Mouse (Mus musculus) midbrain, embryonic 11.5 days (tissue): ENCODE data around the gene Rims1. TPM values are rescaled to one million over a fixed set of nuclear protein-coding genes. Genes with fewer than 3 reads are reported as not detected.

Experiments used
- ATAC-seq: fragments of 200-750 bp; cut with Nextera tagmentation; 2 replicates; pipeline ENCODE4 v1.8.0; 2017; ENCODE audit warnings: moderate TSS enrichment, moderate library complexity; ENCODE audit not compliant: low FRiP score
- DNase-seq: peaks from one replicate; pipeline ENCODE4 v3.0.0; 2015; ENCODE audit warnings: low spot score; ENCODE audit errors: missing footprints
- H3K27ac ChIP-seq: fragments of 300-500 bp; sonication (generic); 2 replicates; pipeline ENCODE4 v1.5.1; 2014; ENCODE audit warnings: low read depth, low read length
- H3K27me3 ChIP-seq: fragments of 300-500 bp; sonication (generic); 2 replicates; pipeline ENCODE4 v1.6.1; 2014; ENCODE audit warnings: mild to moderate bottlenecking, low read length, moderate library complexity, mixed read lengths; ENCODE audit not compliant: control insufficient read depth, insufficient read depth
- H3K36me3 ChIP-seq: fragments of 300-500 bp; sonication (generic); 2 replicates; pipeline ENCODE4 v1.6.1; 2014; ENCODE audit warnings: mild to moderate bottlenecking, low read length, moderate library complexity, mixed read lengths; ENCODE audit not compliant: control insufficient read depth, insufficient read depth
- H3K4me1 ChIP-seq: fragments of 300-500 bp; sonication (generic); 2 replicates; pipeline ENCODE4 v1.6.1; 2014; ENCODE audit warnings: low read length; ENCODE audit not compliant: control insufficient read depth, insufficient read depth
- H3K4me2 ChIP-seq: fragments of 300-500 bp; sonication (generic); 2 replicates; pipeline ENCODE4 v1.6.1; 2014; ENCODE audit warnings: mild to moderate bottlenecking, moderate library complexity
- H3K4me3 ChIP-seq: fragments of 300-500 bp; sonication (generic); 2 replicates; pipeline ENCODE4 v1.5.1; 2014; ENCODE audit warnings: low read depth, low read length
- H3K9ac ChIP-seq: fragments of 300-500 bp; sonication (generic); 2 replicates; pipeline ENCODE4 v1.6.1; 2014; ENCODE audit warnings: low read length
- H3K9me3 ChIP-seq: fragments of 300-500 bp; sonication (generic); 2 replicates; pipeline ENCODE4 v1.6.1; 2016; ENCODE audit warnings: low read length; ENCODE audit not compliant: control insufficient read depth
- WGBS: fragments of 180-500 bp; shearing (Covaris S2); extraction: QIAGEN DNeasy Blood & Tissue Kit; methylation state at CpG from one replicate; pipeline ENCODE4 v1.1.7; 2014; 5-methylcytosine and 5-hydroxymethylcytosine counted together
- polyA plus RNA-seq: library from polyadenylated mRNA; unstranded; fragments of >200 nt; fragmentation: Nextera tagmentation; extraction: Ambion mirVana; gene quantifications from 2 replicates; pipeline ENCODE4 v1.2.1, GENCODE M21; 2014

Gene Rims1
- polyA plus RNA-seq, 1 experiment from 2014 or later: 3.6 TPM

GRCm38 (mm10) chr1:22787616-22788015 lies 18.2 kb downstream of the Rims1 start:
- Histone ChIP-seq H3K9ac (no peak overlapping the region), H3K4me1 (no peaks in the 10 kb centered on the region), H3K9me3 (no peaks in the 10 kb centered on the region), H3K27ac (no peak overlapping the region), H3K27me3 (no peaks in the 10 kb centered on the region), H3K4me3 (no peak overlapping the region), H3K36me3 (no peaks in the 10 kb centered on the region), H3K4me2 (no peak overlapping the region)
- 90% methylated on average over 5 of the region's 5 CpGs for WGBS
- no peak for ATAC-seq
- DNase-seq: no peak

GRCm38 (mm10) chr1:22770530-22771254 lies 35.1 kb downstream of the Rims1 start:
- Histone ChIP-seq H3K9me3 (no peaks in the 10 kb centered on the region), H3K4me1 (no peaks in the 10 kb centered on the region), H3K9ac (no peak overlapping the region), H3K4me2 (no peak overlapping the region), H3K36me3 (no peaks in the 10 kb centered on the region), H3K4me3 (no peak overlapping the region), H3K27ac (no peak overlapping the region), H3K27me3 (no peaks in the 10 kb centered on the region)
- WGBS: 83% methylated on average over 7 of the region's 7 CpGs
- no peak for DNase-seq
- ATAC-seq: no peak

GRCm38 (mm10) chr1:22763376-22763775 lies 42.4 kb downstream of the Rims1 start:
- DNase-seq: no peak
- H3K4me2 ChIP-seq: no peak overlapping the region
- no peaks in the 10 kb centered on the region for H3K36me3 ChIP-seq
- no peak overlapping the region for H3K9ac ChIP-seq
- no peaks in the 10 kb centered on the region for H3K4me1 ChIP-seq
- H3K27ac ChIP-seq: no peak overlapping the region
- H3K27me3 ChIP-seq: no peaks in the 10 kb centered on the region
- H3K9me3 ChIP-seq: no peaks in the 10 kb centered on the region
- H3K4me3 ChIP-seq: no peak overlapping the region
- 82% methylated on average over 4 of the region's 4 CpGs for WGBS
- no peak for ATAC-seq

DNA sequence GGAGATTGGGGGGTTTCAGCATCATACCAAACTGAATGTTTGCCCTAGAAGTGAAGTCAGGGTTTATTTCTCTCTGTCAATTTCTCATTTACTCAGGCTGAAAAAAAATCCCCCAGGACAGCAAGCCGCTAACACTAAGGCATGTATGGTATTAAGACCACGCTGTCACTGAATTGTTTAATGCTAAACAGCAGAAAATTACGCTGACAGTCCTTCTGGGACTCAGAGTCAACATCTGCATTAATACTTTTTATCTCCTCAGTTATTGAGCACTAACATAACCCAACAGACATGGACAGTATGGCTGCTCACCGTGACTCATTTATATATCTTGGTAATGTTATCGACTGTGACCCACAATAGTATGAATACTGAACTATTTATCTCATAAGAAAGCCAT lies 43.0 kb downstream of the Rims1 start:
- H3K27me3 ChIP-seq: no peaks in the 10 kb centered on the region
- H3K4me3 ChIP-seq: no peak overlapping the region
- no peak overlapping the region for H3K9ac ChIP-seq
- H3K4me2 ChIP-seq: no peak overlapping the region
- no peak overlapping the region for H3K27ac ChIP-seq
- DNase-seq (no peak), ATAC-seq (peak; percentile 52; the same call in 1 of the 2 replicates)
- no peaks in the 10 kb centered on the region for H3K36me3 ChIP-seq
- no peaks in the 10 kb centered on the region for H3K4me1 ChIP-seq
- no peaks in the 10 kb centered on the region for H3K9me3 ChIP-seq
- 85% methylated on average over 5 of the region's 5 CpGs for WGBS

DNA sequence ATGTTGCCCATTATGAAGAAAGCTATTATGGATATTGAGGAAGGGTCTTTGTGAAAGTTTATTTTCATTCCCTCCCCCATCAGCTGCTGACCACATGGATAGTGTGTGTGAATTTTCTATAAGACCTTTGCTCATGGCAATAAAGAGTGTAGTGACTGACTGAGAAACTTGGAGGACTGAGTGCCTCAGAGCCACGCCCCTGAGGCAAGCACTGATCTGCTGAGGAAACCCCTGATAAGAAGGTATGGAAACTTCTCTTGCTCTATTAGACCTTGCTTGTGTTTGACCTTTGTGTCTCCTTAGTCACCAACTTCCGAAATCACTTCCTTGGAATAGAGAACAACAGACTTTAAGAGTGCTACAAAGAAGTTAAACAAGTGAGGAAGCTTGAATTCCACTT lies 55.3 kb downstream of the Rims1 start:
- H3K9ac ChIP-seq: no peak overlapping the region
- H3K27ac ChIP-seq: no peak overlapping the region
- H3K4me3 ChIP-seq: no peak overlapping the region
- ATAC-seq: no peak
- H3K9me3 ChIP-seq: no peaks in the 10 kb centered on the region
- DNase-seq: no peak
- WGBS: 88% methylated on average over 2 of the region's 2 CpGs
- H3K4me1 ChIP-seq: no peaks in the 10 kb centered on the region
- H3K27me3 ChIP-seq: no peaks in the 10 kb centered on the region
- no peaks in the 10 kb centered on the region for H3K36me3 ChIP-seq
- H3K4me2 ChIP-seq: no peak overlapping the region

DNA sequence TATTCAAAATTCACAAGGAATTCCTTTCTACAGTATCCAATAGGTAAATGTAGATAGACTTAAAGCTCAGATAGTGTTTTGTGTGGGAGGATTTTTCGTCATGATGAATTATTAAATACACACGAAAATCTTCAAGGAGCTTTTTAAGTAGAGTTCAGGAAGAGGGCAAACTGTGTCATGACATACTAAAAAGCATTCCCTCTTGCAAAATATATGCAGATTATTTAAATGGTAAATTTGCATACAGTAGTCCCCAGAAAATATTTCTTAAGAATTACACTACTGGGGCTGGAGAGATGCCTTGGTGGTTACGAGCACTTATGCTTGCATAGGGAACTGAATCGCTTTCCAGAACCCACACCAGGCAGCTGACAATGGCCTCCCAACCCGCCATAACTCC lies 61.1 kb downstream of the Rims1 start:
- H3K27ac ChIP-seq: no peak overlapping the region
- no peaks in the 10 kb centered on the region for H3K27me3 ChIP-seq
- ATAC-seq (no peak), DNase-seq (no peak)
- H3K4me3 ChIP-seq: no peak overlapping the region
- no peaks in the 10 kb centered on the region for H3K9me3 ChIP-seq
- WGBS: 86% methylated on average over 5 of the region's 5 CpGs
- H3K36me3 ChIP-seq: no peaks in the 10 kb centered on the region
- no peaks in the 10 kb centered on the region for H3K4me1 ChIP-seq
- no peak overlapping the region for H3K4me2 ChIP-seq
- H3K9ac ChIP-seq: no peak overlapping the region

- Histone ChIP-seq H3K4me2 (no peak overlapping the region), H3K27me3 (no peaks in the 10 kb centered on the region), H3K9ac (no peak overlapping the region), H3K36me3 (no peaks in the 10 kb centered on the region), H3K4me1 (no peaks in the 10 kb centered on the region), H3K27ac (no peak overlapping the region), H3K9me3 (no peaks in the 10 kb centered on the region), H3K4me3 (no peak overlapping the region)
- ATAC-seq: no peak
- 92% methylated on average over 6 of the region's 6 CpGs for WGBS
- no peak for DNase-seq
These were observed 68.3 kb downstream of the Rims1 start for GRCm38 (mm10) chr1:22737491-22737890.

- no peaks in the 10 kb centered on the region for H3K36me3 ChIP-seq
- no peaks in the 10 kb centered on the region for H3K4me1 ChIP-seq
- no peaks in the 10 kb centered on the region for H3K27me3 ChIP-seq
- H3K27ac ChIP-seq: no peak overlapping the region
- H3K9ac ChIP-seq: no peak overlapping the region
- H3K4me2 ChIP-seq: no peak overlapping the region
- ATAC-seq (no peak), DNase-seq (no peak)
- no peak overlapping the region for H3K4me3 ChIP-seq
- WGBS: 98% methylated on average over 2 of the region's 2 CpGs
- H3K9me3 ChIP-seq: no peaks in the 10 kb centered on the region
These were observed 71.4 kb downstream of the Rims1 start for GRCm38 (mm10) chr1:22734429-22734828.

GRCm38 (mm10) chr1:22733281-22733680 lies 72.5 kb downstream of the Rims1 start:
- Histone ChIP-seq H3K36me3 (no peaks in the 10 kb centered on the region), H3K27ac (no peak overlapping the region), H3K4me3 (no peak overlapping the region), H3K4me2 (no peak overlapping the region), H3K4me1 (no peaks in the 10 kb centered on the region), H3K27me3 (no peaks in the 10 kb centered on the region), H3K9ac (no peak overlapping the region), H3K9me3 (no peaks in the 10 kb centered on the region)
- WGBS: 88% methylated on average over 1 of the region's 1 CpGs
- DNase-seq (no peak), ATAC-seq (no peak)
